Mouse (Mus musculus): ENCODE measurements around the gene Mrpl48.
"Not testable (repeated sequence)": the region's sequence is repeated elsewhere in the genome, so short reads cannot be mapped to it uniquely, and the experiment has no call there.

The Mrpl48 gene

DNA sequence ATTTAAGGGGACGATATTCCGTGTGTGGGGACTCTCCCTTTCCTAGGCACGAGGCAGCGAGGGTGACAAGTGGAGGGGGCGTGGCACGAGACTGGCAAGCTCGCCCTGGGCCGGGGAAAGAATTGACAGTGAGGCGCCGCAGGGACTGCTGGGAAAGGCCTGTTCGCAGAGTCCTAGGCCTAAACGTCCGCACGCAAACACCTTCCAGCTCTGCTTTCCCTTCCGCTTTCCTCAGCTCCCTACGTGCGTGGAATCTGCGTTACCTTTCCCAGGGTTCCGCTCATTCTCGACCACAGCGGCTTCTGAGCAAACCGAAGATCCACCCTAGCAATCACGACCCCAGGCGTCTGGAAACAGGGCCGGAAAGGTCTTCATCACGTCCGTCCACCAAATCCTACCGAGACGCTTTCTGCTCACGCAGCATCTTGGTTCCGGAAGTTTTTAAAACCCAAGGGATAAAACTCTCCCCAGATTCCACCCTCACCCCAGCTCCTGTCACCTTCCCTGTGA, 25.3 kb downstream of the Mrpl48 start:
- DNase-seq, result peak; percentile 87

DNA sequence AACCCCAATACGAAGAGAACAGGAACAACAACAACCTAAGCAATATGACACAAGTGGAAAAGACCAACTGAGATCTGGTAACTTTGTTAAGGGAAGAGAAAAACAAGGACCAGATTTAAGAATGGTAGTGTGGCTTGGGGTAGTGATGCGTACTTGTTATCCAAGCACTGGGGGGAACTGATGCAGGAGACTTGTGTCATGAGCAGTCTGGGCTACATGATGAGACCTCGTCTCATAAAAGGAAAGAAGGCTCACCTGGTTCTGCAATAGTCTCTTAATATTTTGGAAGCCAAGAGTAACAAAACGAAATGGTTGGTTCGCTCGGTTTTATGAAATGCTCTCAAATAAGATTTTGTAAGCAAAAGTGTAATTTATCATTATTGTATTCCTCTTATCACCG, 25.9 kb downstream of the Mrpl48 start:
- DNase-seq, result no peak

DNA sequence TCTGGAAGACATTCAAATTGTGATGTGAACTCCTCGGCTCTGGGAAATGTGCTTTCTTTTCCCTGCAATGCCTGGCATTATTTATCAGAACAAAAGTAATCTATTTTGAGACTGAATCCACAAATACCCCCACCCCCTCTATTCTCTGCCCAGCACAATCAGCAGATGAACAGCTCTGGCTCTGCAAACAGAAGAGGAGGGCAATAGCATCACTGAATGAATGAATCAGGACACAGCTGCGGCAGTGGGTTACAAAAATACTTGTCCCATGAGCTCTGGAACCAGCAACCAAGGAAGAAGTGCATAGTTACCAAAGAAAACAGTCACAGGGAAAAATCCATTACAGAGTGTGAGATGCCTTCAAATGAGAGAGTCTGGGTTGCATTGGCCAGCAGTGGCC, 29.3 kb downstream of the Mrpl48 start:
- DNase-seq, result no peak

DNA sequence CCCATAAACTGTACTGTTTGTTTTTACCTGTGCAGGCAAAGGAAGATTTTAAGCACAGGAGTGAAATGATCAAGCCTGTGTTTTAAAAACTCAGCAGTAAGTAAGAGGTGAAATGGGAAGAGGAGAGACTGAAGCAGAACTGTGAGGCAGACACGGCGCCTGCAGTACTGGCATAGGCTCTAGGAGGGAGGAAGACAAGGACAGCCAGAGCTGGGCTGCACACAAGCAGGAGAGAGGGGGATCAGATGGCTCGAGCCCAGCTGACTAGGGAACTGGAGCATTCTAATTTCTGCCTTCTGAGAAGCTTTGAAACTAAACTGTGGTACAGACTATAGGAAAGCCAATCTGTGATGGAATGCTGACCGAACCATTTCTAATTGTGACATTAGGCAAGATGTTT, 35.4 kb downstream of the Mrpl48 start:
- DNase-seq, result no peak

DNA sequence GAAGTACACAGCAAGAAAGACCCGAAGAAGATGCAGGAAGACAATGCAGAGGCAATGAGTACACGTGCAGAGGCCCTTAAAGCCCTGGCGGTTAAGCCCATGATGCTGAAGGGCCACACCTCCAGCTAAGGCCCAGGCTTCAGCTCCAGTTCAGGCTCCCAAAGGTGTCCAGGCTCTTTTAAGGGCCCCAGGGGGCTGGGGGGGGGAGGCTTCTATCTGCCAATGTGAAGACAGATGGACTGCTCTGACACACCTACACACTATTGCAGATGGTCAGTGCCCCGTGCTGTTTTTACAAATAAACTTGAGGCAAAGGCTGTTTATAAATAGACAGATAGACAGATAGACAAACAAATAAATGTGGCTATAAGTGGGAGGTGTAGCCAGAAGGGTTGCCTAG, 36.0 kb downstream of the Mrpl48 start:
- DNase-seq, result no peak

DNA sequence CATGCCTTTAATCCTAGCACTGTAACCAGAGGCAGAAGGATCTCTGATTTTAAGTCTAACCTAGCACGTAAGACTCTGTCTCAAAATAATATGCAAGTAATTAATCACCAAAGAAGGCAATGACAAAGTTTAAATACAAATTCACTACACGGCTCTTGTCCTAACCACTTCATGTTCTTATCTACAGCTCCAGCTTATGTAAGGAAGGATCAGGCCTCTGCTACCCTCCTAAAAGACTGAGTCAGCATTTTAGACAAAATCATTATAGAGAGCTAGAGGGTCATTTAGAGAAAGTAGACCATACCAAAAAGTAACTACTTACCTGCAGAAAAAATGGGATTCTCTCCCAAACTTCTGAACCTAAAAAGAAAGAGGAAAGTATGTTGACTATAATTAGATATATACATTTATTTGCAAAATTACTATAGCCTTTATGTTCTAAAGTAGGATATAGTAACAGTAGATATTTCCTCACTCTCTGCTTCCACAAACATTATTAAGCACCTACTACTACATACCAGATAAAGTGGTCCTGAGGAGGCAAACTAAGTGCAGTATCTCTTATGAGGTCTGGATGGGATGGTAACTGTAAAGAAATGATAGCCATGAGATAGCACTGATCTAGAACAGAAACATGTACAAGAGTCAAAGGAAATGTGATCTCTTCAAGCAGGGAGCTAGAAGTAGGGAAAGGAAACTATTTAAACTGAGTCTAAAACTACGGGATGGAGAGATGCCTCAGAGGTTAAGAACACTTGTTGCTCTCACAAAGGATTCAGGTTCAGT, 37.0 kb downstream of the Mrpl48 start:
- no peak for DNase-seq

DNA sequence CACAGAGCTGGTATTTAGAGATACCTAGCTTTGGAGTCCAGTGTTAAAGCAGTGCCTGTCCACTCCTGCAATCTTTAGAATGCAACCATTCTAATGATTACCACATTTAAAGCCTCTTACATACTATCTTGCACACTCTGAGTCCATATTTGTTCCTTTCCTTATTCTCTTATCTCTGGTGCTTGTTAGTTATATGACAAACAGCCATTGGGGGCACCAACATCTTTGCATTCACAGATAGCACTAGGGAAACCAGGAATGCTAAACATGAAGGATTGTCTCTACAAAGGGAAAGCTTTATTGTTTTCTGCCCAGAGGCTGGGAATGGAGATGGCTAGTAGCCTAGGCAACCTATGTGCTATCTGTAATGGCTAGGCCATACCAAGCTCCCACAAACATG, 38.2 kb downstream of the Mrpl48 start:
- no peak for DNase-seq

DNA sequence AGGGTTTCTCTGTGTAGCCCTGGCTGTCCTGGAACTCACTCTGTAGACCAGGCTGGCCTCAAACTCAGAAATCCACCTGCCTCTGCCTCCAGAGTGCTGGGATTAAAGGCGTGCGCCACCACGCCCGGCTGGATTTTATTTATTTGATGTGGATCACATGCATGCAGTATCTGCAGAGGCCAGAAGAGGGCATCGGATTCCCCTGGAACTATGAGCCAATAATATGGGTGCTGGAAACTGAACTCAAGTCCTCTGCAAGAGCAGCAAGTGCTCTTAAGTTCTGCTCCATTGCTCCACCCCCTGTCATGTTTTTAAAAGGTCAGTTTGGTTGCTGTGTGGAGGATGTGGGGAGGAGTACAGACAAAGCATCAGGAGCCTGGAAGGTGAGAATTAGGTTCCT, 40.9 kb downstream of the Mrpl48 start:
- DNase-seq, result not testable (repeated sequence)

DNA sequence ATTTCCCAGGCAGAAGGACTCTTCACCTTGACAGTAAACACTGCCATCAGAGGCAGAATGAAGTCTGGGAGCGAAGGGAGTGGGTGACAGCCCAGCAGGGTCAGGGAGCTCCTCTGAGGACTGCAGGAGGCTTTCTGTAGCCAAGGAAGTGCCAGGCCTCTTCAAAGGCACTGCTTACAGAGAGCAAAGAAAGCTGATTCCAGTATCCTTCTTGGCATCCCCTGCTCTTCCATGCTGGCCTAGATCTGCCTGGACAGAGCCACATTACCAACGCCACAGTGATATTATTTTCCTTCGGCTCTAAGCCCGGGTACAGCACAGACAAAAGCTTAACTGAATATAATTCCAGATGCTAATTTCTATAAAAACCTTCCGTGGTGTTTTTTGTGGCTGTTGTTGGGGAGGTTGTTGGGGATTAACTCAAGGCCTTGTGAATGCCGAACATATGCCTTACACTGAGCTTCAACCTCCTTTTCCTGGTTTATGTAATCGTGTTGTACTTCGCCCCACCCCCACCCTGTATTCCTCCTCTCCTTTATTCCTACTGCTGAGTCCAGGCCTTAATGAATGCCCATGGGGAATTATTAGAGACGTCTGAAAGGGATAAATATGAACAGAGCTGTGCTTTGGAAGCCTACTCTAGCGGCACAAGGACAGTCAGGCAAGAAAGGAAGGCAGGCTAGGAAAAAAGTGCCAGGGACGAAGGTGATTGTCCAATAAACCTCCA, 46.1 kb downstream of the Mrpl48 start:
- no peak for DNase-seq

DNA sequence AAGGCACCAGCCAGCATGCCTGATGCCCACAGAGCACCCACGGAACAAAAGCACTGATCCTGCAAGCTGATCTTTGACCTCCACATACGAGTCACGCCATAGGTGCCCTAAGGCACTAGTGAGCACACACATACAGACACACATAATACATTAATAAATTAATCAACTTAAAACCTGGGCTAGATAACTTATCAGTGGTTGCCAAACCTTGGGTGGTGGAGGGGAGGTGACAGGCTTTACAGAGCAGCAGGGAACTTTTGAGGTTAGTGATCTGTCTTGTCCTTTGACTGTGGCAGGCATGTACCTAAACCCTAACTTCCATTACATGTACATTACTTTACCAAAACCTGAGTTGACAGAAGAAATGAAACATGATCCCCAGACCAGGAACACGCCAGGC, 48.8 kb downstream of the Mrpl48 start:
- DNase-seq, result no peak

DNA sequence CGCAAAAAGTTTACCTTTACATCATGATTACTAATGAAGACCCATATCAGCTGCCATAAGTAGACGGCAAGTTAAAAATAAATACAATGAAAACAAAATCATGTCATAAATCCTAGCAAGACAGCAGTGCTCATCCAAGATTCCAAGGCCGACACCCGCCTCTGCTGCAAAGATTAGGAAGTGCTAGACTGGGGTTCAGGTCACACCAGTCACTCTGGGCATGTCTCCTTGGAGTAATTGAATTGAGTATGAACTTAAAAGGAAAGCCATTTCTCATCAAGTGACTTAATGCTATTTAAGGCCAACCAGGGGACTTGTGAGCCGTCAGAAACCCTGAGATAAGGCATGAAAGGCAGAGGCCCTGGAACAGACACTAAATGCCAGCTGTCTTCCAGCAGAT, 50.9 kb downstream of the Mrpl48 start:
- DNase-seq, result no peak

DNA sequence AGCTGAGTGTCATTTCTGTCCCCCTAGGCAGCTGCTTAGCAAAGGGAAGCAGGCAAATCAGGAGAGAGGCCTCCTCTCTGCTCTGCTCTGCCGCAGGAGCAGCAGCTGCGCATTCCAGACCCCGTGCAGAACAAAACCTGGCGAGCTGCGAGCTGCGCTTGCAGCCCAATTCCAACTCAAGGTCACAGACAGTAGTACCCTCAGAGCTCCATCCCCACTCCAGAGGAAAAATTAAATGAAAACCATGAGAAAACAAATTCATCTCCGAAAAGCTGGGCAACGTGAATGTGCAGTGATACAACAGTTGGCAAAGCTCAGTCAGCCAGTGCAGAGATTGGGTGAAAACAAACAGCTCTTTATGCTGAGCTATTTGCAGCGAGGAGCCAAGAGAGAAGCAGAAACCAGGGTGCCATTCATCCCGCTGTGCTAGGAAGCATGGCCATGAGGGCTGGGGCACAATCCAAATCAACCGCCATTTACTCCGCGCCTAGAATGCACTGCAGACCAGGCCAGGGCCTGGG, 52.6 kb downstream of the Mrpl48 start:
- DNase-seq, result peak; percentile 28

DNA sequence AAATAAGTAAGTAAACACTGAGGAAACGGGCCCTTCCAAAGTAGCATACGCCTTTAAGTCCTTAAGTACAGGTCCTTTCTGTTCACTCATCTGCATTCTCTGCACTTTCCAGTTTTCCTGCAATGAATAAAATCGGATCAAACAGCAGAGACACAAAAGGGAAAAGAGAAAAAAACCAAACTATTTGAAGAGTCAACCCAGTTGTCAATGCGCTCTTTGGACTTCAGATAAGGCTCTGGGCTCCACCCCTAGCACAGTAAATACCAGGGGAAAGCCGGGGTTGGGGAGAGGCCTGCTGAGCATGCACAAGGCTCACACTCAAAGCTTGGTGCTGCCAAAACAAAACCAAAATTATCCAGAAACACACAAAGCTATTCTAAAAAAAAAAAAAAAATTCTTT, 53.2 kb downstream of the Mrpl48 start:
- DNase-seq, result no peak

DNA sequence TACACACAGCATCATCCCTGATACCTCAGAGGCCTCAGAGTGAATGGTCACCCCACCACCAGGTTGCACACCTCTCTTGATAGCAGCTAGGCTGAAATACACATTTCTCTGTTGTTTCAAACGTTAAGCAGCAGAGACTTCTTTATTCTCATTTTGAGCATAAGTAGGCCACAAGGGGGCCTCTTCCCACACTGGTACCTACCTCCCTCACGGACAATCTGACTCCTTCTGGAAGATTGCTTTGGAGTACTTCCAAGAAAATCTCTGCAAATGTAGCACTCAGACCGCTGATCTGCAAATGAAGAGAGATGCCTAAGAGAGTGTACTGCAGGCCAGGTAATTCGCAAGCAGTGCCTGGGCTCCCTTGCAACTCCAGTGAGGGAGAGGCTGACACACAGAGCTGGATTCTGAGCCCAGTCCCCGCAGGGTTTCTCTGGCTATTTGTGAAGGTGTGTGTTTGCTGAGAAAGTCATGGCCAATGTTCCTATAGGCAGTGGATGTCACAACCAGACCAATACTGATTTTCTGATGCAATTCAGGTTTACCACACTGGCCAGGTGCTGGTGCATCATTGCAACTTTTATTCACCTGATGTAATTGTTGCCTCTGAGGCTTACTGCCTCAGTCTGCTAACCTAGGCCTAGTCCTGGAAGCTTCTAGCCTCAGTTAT, 57.6 kb downstream of the Mrpl48 start:
- peak; percentile 44 for DNase-seq

DNA sequence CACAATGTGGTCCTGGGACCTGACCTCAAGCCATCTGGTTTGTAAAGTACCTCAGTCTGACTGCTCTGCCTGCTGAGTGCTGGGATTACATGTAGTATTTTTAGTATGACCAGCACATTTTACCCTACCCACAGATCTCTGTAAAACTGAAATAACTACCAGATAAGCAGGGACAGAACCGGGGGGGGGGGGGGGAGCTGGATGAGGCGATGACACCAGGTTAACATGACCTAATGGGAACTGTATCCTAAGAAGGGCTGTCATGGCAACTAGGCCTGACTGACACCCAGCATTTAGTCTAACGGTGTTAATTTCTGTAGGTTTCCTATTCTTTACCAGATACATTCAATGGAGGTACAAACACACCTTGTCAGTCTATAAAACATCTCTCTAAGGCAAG, 58.3 kb downstream of the Mrpl48 start:
- DNase-seq, result no peak

DNA sequence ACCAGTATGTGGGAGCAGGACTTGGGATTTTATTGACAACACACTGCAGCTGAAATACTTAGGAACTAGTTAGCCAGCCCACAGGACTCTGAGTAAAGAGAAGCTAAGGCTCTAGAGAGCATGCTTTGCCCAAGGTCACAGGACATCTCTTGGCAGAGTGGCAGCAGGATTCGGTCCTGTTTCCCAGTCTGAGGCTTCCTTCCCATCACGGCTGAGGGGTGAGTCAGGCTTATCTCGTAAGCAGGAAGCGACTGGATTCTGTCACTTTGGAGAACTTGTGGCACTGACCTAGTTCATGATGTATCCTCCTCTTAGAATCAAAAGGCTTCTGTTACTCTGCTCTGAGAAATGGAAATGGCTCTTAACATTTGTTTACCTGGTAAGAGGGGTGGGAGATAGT, 60.5 kb downstream of the Mrpl48 start:
- DNase-seq, result no peak

DNA sequence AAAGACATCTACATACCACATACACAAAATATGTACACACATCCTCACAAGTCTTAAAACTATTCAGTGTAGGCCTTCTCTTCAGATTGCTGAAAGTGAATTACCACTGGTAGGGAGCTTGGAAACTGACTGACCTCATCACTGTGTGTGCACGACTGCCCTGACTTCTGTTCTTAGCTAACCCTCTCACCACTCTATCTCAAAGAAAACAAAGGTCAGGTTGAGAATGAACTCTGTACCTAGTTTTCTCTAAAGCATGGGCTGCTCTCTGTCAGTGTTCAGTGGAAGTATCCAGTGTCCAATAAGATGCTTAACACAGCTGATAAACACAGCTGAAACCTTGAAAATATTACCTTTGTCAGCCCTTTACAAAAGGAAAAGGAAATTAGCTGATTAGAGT, 63.7 kb downstream of the Mrpl48 start:
- no peak for DNase-seq

DNA sequence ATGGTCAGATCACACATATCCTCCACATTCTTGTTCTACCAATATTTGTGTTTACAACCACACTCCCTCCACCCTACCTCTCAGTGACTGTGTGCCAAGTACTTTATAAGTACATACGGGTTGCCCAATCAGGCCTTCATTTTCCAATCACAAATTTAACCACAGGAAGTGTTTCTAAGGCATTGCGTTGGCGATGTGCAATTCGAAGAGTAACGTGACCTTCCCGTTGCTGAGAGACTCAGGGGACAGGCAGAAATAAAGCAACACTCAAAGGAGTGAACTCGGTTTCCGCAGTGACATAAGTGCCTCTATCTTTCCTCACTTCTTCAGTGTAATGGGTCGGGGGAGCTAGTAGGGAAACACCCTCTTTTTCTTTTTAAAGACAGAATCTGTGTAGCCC, 68.6 kb downstream of the Mrpl48 start:
- DNase-seq, result no peak

DNA sequence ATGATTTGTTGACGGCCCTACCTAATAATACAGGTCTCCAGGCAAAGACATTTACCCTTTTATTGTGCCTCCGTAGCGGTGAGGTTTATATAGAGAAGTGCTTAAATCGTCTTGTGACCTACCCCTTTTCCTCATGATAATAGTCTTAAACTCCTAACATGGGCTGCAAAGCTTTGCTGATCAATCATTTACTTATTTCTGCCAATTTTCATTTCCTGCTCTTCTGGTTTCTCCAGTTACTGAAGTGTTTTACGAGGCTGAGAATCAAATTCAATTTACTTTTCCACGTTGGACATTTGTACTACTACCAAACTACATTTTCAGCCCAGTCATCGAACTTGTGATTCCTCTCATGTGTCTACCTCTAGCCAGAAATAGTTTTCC, 70.6 kb downstream of the Mrpl48 start:
- DNase-seq, result no peak

DNA sequence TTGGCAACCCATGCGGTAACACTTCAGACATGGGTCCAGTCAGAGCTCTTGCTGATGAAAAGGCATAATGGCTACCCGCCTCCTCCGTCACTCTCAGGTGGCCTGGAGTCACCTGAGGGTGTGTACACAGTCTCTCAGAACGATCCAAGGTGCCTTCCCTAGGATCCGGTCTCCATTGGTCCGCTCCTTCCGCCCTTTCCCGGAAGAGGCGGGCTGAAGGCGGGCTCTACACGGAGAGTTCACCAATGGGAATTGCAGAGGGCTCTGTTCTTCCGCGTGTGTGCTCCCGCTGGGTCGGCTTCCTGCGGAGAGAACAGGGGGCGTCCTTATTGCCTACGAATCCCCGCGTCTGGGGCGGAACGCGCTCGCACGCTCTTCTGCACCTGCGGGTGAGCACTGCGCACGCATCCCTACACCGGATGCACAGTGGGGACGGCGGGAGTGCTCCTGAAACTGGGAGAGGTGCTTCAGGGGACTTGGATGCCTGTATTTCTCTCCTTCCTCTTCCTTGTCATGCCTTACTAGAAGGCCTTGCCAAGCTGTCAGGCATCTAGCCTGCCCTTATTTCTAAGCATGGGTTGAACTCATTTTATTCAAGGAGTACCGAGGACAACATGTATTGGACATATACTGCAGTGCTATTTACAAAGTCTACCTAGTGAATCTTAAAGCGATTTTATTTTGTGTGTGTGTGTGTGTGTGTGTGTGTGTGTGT, 71.1 kb downstream of the Mrpl48 start, which contains the start of gene Coa4:
Gene Coa4 (plus strand): TSS at position 268 of the 715 bp plus-strand sequence.
- peak; percentile 81 for DNase-seq

DNA sequence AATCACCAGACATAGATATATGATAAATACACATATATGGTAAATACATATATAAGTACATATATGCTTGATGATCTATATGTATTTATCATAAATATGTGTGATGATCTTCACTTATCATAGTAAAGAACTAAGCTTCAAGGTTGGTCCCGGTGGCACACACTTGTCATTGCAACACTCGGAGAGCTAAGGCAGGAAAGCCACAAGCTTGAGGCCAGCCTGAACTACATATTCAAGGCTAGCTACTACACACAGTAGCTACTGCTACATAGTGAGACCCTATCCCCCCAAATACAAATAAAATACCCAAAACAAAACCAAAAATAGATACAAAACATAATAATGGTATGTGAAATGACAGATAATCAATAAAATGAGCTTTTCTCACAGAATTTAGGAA, 72.3 kb downstream of the Mrpl48 start:
- DNase-seq, result no peak

DNA sequence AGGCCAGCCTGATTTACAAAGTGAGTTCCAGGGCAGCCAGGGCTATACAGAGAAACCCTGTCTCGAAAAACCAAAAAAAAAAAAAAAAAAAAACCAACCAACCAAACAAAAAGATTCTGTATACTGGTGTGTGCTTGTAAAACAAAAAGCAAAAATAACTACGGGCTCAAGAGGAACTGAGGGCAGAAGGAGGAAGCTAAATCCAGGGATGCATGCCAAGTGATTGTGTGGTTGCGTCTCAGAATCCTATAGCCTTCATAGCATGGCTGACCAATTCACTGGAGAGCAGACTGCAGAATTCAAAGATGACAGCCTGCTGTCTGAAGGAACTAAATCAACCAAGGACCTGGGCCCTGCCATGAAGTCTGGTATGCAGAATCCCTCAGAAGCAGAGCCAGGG, 73.9 kb downstream of the Mrpl48 start:
- DNase-seq, result no peak

DNA sequence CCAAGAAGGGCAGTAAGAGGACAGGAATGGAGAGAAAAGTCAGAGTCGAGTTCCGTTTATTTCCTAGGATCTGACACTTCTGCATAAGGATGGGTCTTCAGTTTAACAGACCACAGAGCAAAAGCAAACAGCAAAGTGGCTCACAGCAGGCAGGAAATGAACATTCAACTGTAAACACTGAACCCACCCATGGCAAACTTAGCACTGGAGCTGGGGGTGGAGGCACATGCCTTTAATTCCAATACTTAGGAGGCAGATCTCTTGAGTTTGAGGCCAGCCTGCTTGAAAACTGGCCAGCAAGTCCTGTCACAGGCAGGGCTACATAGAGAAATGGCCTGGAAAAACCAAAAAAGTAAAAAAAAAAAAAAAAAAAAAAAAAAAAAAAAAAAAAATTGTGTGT, 74.6 kb downstream of the Mrpl48 start:
- DNase-seq, result no peak

All from right cerebral cortex, postnatal 14 days (tissue).